Mouse (Mus musculus): ENCODE data around the gene Bub1b.

GRCm38 (mm10) chr2:118601599-118602263 is 3.7 kb downstream of the Bub1b start:
- no peak for TF ChIP-seq CTCF (conservative IDR thresholded peaks at IDR 0.05; ENCODE audit: low read length)
- TF ChIP-seq POU5F1 (IDR thresholded peaks at IDR 0.05; ENCODE audit: borderline replicate concordance, low read length), result no peak

Data from E14TG2a.4 (cell line).